Mouse (Mus musculus): ENCODE data around the gene Nnat.

- TF ChIP-seq EP300 (IDR thresholded peaks at IDR 0.05; ENCODE audit: insufficient read depth, low read depth, low read length) (no peak), CTCF (IDR thresholded peaks at IDR 0.05; ENCODE audit: low read depth, low read length) (no peak)
These were observed 1.4 kb upstream of the Nnat start for GRCm38 (mm10) chr2:157558520-157558919.

Data from ES-Bruce4 (cell line).